Mouse (Mus musculus) forebrain, embryonic 16.5 days (tissue): ENCODE results near the gene Slfnl1. TPM values are rescaled to one million over a fixed set of nuclear protein-coding genes. Genes with fewer than 3 reads are reported as not detected.

ENCODE experiments used
- ATAC-seq: fragments of 200-750 bp; cut with Nextera tagmentation; 2 replicates; pipeline ENCODE4 v1.8.0; 2017; ENCODE audit warnings: mild to moderate bottlenecking, moderate library complexity
- H3K27ac ChIP-seq: fragments of 300-500 bp; sonication (generic); 2 replicates; pipeline ENCODE4 v1.5.1; 2014; ENCODE audit warnings: low read length, control low read depth
- H3K27me3 ChIP-seq: fragments of 300-500 bp; sonication (generic); replicated peaks from 2 replicates; pipeline ENCODE4 v1.6.1; 2014; ENCODE audit warnings: low read length; ENCODE audit not compliant: control insufficient read depth, insufficient read depth
- H3K36me3 ChIP-seq: fragments of 300-500 bp; sonication (generic); 2 replicates; pipeline ENCODE4 v1.6.1; 2014; ENCODE audit not compliant: control insufficient read depth, insufficient read depth
- H3K4me1 ChIP-seq: fragments of 300-500 bp; sonication (generic); replicated peaks from 2 replicates; pipeline ENCODE4 v1.6.1; 2014; ENCODE audit warnings: low read length; ENCODE audit not compliant: control insufficient read depth, insufficient read depth
- H3K4me2 ChIP-seq: fragments of 300-500 bp; sonication (generic); 2 replicates; pipeline ENCODE4 v1.6.1; 2014; ENCODE audit warnings: mild to moderate bottlenecking, low read length, control low read depth
- H3K4me3 ChIP-seq: fragments of 300-500 bp; sonication (generic); replicated peaks from 2 replicates; pipeline ENCODE4 v1.5.1; 2014; ENCODE audit warnings: mild to moderate bottlenecking, low read length, control low read depth
- H3K9ac ChIP-seq: fragments of 300-500 bp; sonication (generic); replicated peaks from 2 replicates; pipeline ENCODE4 v1.6.1; 2014; ENCODE audit warnings: low read depth, low read length, control low read depth
- H3K9me3 ChIP-seq: fragments of 300-500 bp; sonication (generic); 2 replicates; pipeline ENCODE4 v1.6.1; 2016; ENCODE audit warnings: low read length; ENCODE audit not compliant: control insufficient read depth
- WGBS: fragments of 180-500 bp; shearing (Covaris S2); extraction: QIAGEN DNeasy Blood & Tissue Kit; methylation state at CpG from one replicate; pipeline ENCODE4 v1.1.7; 2014; 5-methylcytosine and 5-hydroxymethylcytosine counted together
- polyA plus RNA-seq: library from polyadenylated mRNA; unstranded; fragments of >200 nt; fragmentation: Nextera tagmentation; extraction: Ambion mirVana; gene quantifications from 2 replicates; pipeline ENCODE4 v1.2.1, GENCODE M21; 2015

Gene Slfnl1
- polyA plus RNA-seq: not detected in 2 replicates

GRCm38 (mm10) chr4:120531986-120532385 is at the start of gene Slfnl1:
Gene Slfnl1, plus strand, starts transcription at chr4:120532231.
- Histone ChIP-seq H3K4me1 (no peaks in the 10 kb centered on the region), H3K4me2 (no peak within 1 kb of the TSS), H3K27me3 (no peaks in the 10 kb centered on the region), H3K9me3 (no peaks in the 10 kb centered on the region), H3K9ac (no peak within 1 kb of the TSS), H3K36me3 (peaks cover 31% of the 10 kb centered on the region), H3K27ac (no peak within 1 kb of the TSS), H3K4me3 (no peak within 1 kb of the TSS)
- ATAC-seq: no peak
- whole genome bisulfite sequencing: 87% methylated on average over 6 of the region's 6 CpGs

- Histone ChIP-seq H3K4me2 (no peak overlapping the region), H3K9me3 (no peaks in the 10 kb centered on the region), H3K36me3 (peaks cover 6% of the 10 kb centered on the region; the same call in 1 of the 2 replicates), H3K4me1 (no peaks in the 10 kb centered on the region), H3K27ac (no peak overlapping the region), H3K9ac (no peak overlapping the region), H3K27me3 (no peaks in the 10 kb centered on the region), H3K4me3 (no peak overlapping the region)
- no peak for ATAC-seq
- WGBS: 33% methylated on average over 1 of the region's 1 CpGs
These were observed 44.3 kb upstream of the Slfnl1 start for GRCm38 (mm10) chr4:120487707-120488106.

- Histone ChIP-seq H3K4me2 (no peak overlapping the region), H3K4me1 (no peaks in the 10 kb centered on the region), H3K27ac (no peak overlapping the region), H3K4me3 (no peak overlapping the region), H3K36me3 (peaks cover 19% of the 10 kb centered on the region), H3K9me3 (no peaks in the 10 kb centered on the region; the same call in 1 of the 2 replicates), H3K27me3 (no peaks in the 10 kb centered on the region), H3K9ac (no peak overlapping the region)
- 96% methylated on average over 1 of the region's 1 CpGs for WGBS
- ATAC-seq: no peak
These were observed 25.1 kb upstream of the Slfnl1 start for GRCm38 (mm10) chr4:120506955-120507354.

GRCm38 (mm10) chr4:120511203-120511602 is 20.8 kb upstream of the Slfnl1 start:
- Histone ChIP-seq H3K27me3 (no peaks in the 10 kb centered on the region), H3K9ac (no peak overlapping the region), H3K4me3 (no peak overlapping the region), H3K4me2 (no peak overlapping the region), H3K36me3 (peaks cover 13% of the 10 kb centered on the region), H3K27ac (no peak overlapping the region), H3K4me1 (no peaks in the 10 kb centered on the region), H3K9me3 (no peaks in the 10 kb centered on the region; the same call in 1 of the 2 replicates)
- no peak for ATAC-seq
- 97% methylated on average over 4 of the region's 4 CpGs for WGBS

- WGBS: 94% methylated on average over 2 of the region's 2 CpGs
- Histone ChIP-seq H3K27me3 (no peaks in the 10 kb centered on the region), H3K27ac (no peak overlapping the region), H3K4me1 (no peaks in the 10 kb centered on the region), H3K4me2 (no peak overlapping the region), H3K9me3 (no peaks in the 10 kb centered on the region; the same call in 1 of the 2 replicates), H3K4me3 (no peak overlapping the region), H3K36me3 (peaks cover 15% of the 10 kb centered on the region), H3K9ac (no peak overlapping the region)
- ATAC-seq: no peak
These were observed 17.7 kb upstream of the Slfnl1 start for GRCm38 (mm10) chr4:120514366-120514765.

GRCm38 (mm10) chr4:120516491-120516890 is 15.5 kb upstream of the Slfnl1 start:
- no peak overlapping the region for H3K4me2 ChIP-seq
- 97% methylated on average over 7 of the region's 7 CpGs for WGBS
- H3K27me3 ChIP-seq: no peaks in the 10 kb centered on the region

GRCm38 (mm10) chr4:120516907-120517306 is 15.1 kb upstream of the Slfnl1 start:
- Histone ChIP-seq H3K27me3 (no peaks in the 10 kb centered on the region), H3K4me2 (no peak overlapping the region), H3K4me3 (no peak overlapping the region), H3K9ac (no peak overlapping the region), H3K4me1 (no peaks in the 10 kb centered on the region), H3K9me3 (no peaks in the 10 kb centered on the region), H3K27ac (no peak overlapping the region), H3K36me3 (peaks cover 15% of the 10 kb centered on the region)
- ATAC-seq: no peak
- WGBS: 97% methylated on average over 7 of the region's 7 CpGs

More at GRCm38 (mm10) chr4:120516491-120516890, 15.5 kb upstream of the Slfnl1 start:
- no peak for ATAC-seq
- Histone ChIP-seq H3K27ac (no peak overlapping the region), H3K4me3 (no peak overlapping the region), H3K9ac (no peak overlapping the region), H3K9me3 (no peaks in the 10 kb centered on the region), H3K4me1 (no peaks in the 10 kb centered on the region), H3K36me3 (peaks cover 15% of the 10 kb centered on the region)

GRCm38 (mm10) chr4:120517335-120517734 is 14.7 kb upstream of the Slfnl1 start:
- ATAC-seq: no peak
- Histone ChIP-seq H3K9ac (no peak overlapping the region), H3K36me3 (peaks cover 18% of the 10 kb centered on the region), H3K27me3 (no peaks in the 10 kb centered on the region), H3K4me1 (no peaks in the 10 kb centered on the region), H3K4me2 (no peak overlapping the region), H3K9me3 (no peaks in the 10 kb centered on the region), H3K27ac (no peak overlapping the region), H3K4me3 (no peak overlapping the region)
- 81% methylated on average over 4 of the region's 4 CpGs for WGBS

- Histone ChIP-seq H3K9me3 (no peaks in the 10 kb centered on the region), H3K27me3 (no peaks in the 10 kb centered on the region), H3K4me3 (no peak overlapping the region), H3K9ac (no peak overlapping the region), H3K27ac (no peak overlapping the region), H3K36me3 (peaks cover 44% of the 10 kb centered on the region), H3K4me2 (no peak overlapping the region), H3K4me1 (no peaks in the 10 kb centered on the region)
- ATAC-seq: no peak
- 71% methylated on average over 5 of the region's 5 CpGs for WGBS
These were observed 10.3 kb upstream of the Slfnl1 start for GRCm38 (mm10) chr4:120521761-120522160.

- 81% methylated on average over 4 of the region's 4 CpGs for WGBS
- no peaks in the 10 kb centered on the region for H3K27me3 ChIP-seq
- no peaks in the 10 kb centered on the region for H3K9me3 ChIP-seq
- no peaks in the 10 kb centered on the region for H3K4me1 ChIP-seq
- no peak overlapping the region for H3K4me3 ChIP-seq
- ATAC-seq: no peak
- H3K36me3 ChIP-seq: peaks cover 39% of the 10 kb centered on the region
- no peak overlapping the region for H3K4me2 ChIP-seq
- H3K9ac ChIP-seq: no peak overlapping the region
- H3K27ac ChIP-seq: no peak overlapping the region
These were observed 9.7 kb upstream of the Slfnl1 start for GRCm38 (mm10) chr4:120522351-120522750.
